Mouse (Mus musculus) cerebellum, adult (tissue): Measurements from ENCODE around the gene Katnal1.

Experiments used
- ATAC-seq: cut with Nextera tagmentation; 2 replicates; pipeline ENCODE4 v1.9.2; 2017; ENCODE audit warnings: mild to moderate bottlenecking, moderate library complexity, mixed read lengths; ENCODE audit not compliant: insufficient number of reproducible peaks, low FRiP score, low TSS enrichment

Gene Katnal1

DNA sequence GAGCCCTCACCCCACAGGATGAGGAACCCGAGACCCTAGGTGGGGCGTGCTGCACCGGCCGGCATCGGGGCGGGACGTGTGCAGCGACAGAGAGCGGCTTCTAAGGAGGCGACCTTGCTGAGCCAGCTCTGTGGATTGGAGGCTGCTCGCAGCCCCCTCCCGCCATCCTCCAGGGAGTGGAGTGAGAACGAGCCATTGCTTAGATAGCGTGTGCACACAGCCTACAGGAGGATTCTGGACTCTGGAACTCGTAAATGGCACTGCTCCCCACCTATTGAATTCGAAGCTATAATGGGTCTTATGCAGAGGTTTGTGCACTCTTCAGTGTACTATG, at the start of gene Katnal1:
TSS of gene Katnal1 (minus strand) at position 205 of the 334 bp plus-strand sequence.
- peak; percentile 67 for ATAC-seq

DNA sequence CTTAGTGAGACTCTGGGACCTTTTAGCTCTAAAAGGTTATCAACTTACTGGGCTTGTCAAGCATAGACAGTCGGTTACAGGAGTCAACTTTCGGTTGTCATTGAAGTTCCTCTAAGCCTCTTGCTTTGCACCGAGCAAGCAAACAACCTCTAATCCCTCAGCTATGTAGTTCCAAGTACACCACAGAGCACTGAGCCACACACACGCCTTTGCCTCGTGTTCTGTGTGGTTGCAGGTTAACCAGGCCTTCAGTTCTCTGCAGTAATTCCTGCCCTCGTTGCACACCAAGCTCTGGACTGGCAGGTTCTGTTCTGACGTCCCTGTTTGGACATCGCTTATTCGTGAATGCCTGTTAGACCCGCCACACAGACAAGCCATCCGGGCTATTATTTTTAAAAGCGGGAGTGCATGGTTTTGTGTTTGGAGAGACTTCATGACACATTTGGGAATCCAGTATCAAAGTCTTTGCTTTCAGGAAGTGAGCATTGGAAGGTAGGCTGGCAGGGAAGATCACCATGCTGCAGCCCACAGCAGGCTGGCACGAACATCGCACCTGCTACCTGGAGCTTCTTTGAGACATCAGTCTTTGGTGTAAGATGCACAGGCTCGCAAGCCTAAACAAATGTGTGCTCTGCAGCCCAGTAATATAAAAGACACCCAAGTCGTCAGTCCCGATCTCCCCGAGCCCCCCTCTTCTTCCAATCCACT, 49.5 kb upstream of the Katnal1 start:
- no peak for ATAC-seq

DNA sequence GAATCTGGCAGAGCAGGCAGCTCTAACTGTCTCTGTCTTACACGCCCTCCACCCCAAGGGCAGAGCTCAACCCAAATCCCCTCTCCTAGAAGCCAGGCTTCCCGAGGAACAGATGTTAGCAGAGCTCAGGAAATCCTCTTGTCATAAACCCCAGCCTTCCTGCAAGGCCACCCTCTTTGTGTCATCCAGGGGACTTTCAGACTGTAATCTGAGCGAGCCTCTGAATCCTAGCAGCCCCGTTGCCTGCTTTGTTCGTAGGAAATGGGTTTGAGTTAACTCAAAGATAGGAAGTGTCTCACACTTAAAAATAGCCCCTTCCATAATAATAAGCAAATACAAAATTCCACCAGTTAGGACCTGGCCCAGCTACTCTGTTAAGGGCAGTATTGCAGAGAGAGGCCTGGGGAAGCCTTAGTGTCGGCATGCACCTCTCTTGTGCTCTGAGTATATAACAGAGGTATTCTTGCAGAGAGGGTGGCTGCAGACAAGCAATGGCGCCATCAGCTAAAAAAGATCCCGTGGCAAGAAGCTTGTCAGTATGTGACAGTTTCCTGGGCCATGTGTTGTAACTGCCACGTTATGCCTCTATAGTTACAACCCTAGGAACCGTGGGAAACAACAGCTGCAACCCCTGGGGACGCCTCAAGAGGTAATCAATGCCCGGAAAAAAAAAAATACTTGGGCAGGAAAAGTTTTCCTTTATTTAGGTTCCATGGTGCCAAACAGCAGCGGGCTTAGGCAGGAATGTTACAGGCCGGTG, 48.8 kb upstream of the Katnal1 start:
- ATAC-seq, result no peak

DNA sequence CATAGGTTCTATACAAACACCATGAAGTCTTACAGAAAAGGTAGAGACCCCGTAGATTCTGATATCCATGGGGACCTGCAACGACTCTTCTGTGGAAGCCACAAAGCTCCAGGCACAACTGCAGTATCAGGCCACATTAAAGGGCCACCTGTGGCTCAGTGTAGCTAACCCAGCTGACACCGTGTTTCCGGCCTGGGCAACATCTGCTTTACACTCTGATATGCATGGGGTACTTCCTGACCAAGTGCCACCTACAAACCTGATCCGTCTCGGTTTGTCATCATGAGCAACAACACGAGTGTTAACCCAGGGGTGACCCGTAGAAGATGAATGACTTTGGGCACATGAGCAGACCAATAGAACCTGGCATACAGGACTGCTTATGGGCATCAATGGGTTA, 47.8 kb upstream of the Katnal1 start:
- no peak for ATAC-seq

DNA sequence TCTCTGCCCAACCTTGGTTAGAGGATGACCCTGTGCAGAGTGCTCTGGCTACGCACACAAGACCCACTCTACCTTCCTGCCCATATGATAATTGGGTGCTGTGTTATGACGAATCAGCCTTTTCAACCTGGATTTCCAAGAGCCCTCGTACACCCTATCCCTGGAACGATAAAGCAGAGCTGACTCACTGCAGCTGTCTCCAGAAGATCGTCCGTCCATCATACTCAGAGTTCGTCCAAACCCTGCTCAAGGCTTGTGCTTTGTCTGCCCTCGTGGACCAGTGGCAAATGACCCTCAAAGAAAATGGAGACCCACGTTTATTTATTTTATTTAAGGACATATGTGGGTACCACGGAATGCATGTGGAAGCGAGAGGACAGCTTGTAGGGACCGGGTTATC, 45.9 kb upstream of the Katnal1 start:
- ATAC-seq, result no peak

DNA sequence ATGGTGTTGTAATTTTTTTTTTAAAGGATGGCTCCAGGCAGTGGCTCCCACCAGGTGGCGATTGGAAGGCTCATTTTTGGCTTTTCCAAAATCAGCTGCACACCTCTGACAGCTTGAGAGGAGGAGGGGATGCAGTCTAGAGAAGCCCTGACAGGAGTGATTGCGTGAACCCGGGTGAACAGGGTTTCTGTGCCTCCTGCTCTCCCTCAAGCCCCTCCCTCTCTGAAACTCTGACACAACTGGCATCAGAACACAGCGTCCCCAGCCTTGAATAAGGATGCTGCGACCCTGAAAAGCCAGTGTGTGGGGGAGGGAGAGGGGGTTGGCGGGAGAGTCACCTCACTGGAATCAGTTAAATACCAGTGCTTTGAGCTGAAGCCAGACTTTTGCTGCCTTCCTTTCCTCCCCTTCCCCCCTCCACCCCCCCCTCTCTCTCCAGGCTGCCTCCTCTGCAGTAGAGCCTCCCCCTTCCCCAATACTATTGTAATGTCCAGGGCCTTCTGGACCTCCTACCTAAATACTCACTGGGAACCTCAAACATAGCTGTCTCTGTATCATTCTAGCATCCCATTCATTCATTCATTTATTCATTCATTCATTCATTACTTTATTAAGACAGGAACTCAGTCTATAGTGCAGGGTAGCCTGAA, 44.0 kb upstream of the Katnal1 start:
- no peak for ATAC-seq

DNA sequence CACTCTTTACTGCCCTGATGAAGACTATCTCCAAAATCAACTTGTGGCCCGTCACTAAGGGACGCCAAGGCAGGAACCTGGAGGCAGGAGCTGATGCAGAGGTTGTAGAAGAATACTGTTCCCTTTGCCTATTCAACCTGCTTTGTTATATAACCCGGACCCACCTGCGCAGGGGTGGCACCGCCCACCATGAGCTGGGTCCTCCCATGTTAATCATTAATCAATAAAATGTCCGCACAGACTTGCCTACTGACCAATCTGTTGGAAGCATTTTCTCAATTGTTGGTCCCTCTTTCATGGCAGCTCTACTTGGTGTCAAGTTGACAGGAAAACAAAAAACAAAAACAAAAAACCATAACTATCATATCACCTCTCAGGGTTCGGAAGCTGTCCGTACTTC, 43.0 kb upstream of the Katnal1 start:
- ATAC-seq, result no peak

DNA sequence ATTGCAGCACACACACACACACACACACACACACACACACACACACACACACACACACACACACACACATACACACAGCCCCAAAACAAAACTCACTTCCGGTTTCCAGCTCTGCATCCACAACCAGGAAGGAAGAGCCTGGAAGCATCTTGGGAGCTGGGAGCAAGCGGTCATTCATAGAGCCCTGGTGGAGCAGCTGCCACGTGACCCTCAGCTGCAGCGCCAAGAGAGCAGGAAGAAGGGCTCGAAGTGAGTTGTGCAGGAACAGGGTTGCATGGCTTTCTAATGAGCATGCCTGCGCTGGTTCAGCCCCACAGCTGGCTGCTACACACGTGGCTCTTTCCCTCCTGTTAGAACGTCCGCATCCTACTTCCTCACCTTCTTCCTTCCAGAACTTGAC, 40.5 kb upstream of the Katnal1 start:
- no peak for ATAC-seq

DNA sequence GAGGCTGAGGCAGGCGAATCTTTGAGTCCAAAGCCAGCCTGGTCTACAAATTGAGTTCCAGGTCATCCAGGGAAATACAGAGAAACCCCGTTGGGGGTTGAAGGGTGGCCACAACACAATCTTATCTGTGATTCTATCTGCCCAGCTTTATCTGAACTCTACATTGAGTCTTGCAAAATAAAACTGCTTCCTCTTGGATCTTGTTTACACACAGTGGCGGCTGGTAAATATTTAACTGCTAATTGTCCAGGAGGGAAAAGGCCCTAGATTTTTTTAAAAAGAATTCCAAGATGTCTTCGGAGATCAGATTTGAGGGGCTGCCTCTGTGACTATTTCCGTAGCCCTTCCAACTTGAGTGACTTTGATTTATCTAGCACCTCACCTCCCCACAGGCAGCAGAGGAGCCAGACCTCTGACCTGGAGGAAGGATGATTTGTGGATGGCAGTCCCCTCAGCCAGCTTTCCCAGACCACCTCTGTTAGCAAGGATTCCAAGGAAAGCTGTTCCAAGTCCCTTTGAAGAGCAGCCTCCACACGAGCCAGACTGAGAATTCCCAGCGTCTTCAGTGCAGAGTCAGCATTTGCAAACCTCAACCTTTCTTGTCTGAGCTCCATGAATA, 39.9 kb upstream of the Katnal1 start:
- ATAC-seq, result no peak

DNA sequence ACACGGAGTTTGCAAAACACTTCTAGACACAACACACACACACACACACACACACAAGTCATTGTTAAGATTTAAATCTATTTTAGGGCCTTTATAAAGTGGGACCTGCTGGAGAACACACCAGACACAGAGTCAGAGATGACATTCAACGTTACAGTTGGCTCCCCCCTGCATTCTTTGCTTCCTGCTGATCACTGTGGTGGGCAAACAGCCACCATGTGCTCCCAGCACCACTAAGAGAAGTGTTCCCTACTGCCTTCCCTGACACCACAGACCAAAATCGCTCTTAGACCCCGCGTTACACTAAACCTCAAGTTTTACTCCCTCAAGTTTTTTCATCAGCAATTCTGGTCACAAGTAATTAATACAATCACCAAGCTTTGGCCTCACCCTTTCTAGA, 39.1 kb upstream of the Katnal1 start:
- ATAC-seq, result no peak

DNA sequence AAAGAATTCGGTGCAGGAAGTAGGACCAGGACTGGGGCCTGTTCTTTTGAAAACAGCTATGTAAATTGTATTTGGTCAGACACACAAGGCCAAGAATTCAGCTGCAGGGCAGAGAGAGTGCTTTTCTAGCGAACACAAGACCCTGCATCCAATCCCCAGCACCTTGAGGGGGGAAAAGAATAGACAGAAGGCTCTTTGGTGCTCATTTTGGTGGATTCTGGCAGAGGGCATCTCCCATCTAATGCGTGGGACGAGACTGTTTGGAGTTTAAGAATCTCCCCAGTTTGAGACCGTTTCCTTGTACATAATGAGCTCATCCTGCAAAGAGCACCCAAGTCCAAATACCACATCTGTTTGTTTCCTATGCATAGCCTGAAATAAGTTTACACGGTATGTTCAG, 37.3 kb upstream of the Katnal1 start:
- no peak for ATAC-seq

DNA sequence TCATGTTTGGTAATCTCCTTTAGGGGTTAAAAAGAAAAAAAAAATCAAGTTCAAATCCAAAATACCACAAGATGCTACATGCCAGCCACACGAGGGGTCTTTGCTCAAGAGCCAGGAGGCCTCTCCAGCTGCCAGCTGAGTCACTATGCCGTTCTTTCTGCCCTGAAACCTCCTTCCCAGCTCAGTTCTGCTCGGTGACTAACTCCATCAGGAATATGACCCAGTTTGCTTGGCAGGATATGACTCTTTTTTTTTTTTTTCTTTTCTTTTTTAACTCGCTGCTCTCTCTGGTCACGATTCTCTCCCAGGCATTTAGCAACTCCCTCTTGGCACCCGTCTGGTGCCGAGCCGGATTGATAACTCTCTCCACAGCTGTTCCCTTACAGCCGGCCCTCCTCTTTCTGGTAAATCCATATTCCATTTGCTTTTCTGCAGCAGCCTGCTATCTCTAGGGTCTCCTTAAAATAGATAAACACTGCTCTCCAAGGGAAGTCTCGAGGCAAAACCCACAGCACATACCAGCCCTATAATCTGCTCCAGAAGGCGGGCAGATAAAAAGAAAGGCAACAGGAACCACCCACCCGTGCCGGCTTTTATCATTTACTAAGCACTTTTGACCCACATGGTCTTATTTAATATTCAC, 36.7 kb upstream of the Katnal1 start:
- no peak for ATAC-seq

DNA sequence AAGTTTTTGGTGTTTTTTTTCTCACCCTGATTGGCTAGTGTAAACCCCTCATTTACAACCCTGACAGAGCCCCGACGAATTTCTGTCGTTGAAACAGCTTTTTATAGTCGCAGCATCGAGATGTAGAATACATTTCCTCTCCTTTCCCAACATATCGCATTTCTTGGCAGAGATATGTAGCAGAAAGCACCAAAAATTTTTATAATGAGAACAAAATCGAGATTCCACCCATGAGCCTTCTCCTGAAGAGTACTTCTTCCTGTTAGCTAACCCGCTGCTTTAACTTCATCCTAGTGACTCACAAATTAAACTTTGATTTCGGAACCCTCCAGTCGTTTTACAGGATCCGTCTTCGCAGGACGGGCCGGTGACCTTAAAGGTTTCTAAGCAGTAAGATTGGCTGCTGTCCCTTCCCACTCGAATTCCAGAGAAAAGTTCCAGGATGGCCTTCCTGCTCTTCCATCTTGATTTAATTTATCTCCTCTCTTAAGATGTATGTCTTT, 36.0 kb upstream of the Katnal1 start:
- no peak for ATAC-seq

DNA sequence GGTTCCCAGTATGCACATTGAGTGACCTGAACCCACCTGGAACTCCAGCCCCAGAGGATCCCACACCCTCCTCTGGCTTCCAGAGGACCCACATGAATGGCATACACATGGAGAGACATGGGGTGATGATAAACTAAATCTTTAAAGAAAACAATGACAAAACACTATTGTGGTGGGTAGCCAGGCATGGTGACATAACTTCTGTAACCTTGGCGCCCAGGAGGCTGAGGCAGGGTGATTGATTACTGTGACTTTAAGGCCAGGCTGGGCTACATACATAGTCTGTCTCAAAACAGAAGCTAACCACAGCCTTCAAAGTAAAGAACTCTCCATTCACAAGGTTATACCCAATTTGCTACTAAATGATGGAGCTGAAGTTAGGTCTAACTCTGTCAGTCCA, 35.1 kb upstream of the Katnal1 start:
- ATAC-seq, result no peak

DNA sequence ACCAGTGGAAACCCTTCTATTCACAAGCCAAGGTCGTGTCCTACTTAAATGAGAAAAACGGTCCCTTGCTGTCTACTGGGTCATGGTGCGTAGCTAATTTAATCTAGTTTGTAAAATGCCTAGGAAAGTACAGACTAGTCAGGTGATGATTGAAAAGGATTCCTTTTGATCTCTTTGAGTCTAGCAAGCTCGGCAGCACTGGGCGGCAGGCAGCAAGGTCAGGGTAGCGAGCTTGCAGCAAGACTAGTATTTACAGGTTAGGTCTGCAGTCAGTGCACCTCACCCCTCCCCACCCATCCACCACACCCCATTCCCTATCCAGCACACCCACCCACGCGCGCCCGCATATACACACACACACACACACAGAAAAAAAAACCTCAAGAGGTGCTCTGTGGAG, 31.1 kb upstream of the Katnal1 start:
- ATAC-seq, result no peak

DNA sequence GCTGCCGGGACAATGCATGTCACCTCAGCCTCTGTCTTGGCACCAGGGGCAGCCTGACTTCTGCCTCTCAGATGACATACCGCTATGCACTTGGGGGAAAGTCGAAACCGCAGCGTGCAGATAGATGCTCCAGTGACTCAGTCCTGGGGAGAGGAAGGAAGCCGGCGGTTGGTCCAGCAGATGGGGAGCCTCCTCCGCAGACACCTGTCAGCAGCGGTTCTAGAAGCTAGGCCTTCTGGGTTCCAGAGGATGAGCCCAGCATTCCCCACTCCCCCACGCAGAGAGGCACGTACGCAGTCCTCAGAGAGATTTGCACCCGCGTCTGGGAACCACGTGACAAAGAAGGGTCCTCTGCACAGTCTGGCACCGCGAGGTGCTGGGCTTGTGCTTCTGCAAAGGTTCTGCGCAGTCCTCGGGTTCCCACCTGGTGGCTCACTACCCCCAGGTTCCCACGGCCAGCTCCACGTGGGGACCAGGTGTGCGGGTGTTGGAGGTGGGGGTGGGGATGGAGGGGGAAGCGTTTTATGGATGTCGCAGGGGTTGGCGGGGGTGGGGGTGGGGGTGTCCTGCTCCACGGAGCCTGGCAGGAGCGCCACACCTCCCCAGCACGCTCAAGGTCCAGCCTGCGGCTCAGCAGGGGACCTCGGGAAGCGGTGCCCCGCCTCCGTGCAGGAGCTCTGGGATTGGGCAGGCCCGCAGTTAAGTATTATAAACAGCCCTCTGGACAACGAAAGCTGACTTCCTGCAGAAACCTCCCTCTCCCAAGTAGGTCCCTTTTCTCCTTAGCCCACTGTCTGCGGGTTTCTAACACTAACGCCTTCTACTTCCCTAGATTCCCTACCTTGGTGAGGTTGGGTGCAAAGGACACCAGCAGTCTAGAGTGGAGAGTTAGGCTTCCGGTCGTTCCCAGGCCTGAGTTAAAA, 30.2 kb upstream of the Katnal1 start:
- ATAC-seq, result peak; percentile 67

DNA sequence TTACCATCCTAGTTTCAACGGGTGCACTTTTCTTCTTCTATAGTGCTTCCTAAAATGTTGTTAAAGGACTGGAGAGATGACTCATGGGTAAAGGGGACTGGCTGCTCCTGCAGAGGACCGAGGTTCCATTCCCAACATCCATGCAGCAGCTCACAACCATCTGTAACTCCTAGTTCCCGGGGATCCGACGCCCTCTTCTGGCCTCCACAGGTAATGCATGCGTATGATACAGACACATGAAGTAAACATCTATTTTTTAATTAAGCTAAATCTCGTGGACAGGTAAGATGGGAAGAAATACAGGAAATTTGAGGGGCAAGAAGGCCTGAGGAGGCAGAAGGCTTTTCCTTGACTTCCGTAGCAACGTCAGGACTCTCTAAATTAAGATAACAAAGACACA, 29.2 kb upstream of the Katnal1 start:
- no peak for ATAC-seq

DNA sequence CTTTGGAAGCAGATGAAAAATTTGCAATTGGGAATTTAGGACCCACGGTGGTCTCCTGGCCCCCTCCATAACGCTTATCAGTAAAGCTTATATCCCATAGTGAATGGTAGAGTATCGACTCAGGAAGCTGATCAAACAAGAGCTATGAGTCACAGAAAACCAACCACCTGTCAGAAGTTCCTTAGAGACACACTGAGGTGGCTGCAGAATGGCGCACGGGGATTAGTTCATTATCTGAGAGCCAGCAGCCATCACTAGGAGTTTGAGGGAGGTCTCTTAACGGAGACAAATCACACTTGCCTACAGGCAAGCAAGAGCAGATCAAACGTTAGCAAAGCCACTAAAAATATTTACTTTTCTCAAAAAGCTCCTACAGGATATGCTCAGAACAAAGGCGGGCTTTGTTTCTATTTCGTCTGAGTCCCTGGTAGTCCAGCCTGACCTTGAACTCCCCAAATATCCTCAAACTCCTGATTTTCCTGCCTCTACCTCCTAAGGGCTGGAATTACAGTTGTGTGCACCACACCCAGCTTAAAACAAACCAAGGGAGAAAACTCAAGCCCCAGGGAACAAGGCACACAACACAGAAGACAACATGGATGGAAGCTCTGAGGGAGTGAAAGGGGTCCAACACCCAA, 27.9 kb upstream of the Katnal1 start:
- ATAC-seq, result no peak

DNA sequence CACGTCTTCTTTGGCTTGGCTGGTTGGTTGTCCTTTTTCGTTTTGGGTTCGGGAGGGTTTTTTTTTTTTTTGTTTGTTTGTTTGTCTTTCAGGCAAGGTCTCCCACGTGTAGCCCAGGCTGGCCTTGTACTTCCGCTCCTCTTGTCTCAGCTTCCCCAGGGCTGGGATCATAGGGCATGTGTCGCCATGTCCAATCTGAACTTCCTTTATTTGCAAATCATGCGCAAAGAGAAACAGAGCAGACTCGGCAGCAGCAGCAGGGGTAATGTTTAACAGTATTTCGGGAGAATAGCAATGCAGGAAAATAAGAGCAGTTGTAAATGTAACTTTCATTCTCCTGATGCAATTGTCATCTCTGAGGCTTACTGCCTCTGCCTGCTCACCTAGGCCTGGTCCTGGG, 27.0 kb upstream of the Katnal1 start:
- ATAC-seq, result no peak
